Mouse (Mus musculus): Measurements from ENCODE around the gene Gm11756.
"Not testable (repeated sequence)": the region's sequence is repeated elsewhere in the genome, so short reads cannot be mapped to it uniquely, and the experiment has no call there.

DNA sequence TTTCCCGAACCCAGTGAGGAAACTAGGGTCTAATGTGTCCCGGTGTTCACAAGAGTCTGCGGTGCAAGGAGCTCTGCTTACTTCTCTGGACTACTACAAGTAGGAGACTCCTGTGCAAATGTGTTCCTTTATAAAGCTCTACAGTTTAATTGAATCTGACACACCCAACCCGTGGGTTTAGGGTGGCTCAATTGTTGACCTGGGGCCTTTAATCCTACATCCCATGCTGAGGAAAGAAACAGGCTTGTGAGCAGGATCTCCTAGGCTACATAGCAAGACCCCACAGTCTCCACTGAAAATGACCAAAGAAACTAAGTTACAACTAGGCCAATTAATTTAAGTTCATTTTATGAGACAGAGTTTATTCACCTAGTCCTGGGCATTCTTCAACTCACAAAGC, 14.7 kb downstream of the Gm11756 start, which contains the start of gene Gm13871:
- TF ChIP-seq EP300, CTCF (IDR thresholded peaks at IDR 0.05; ENCODE audit: low read depth): not testable (repeated sequence)
